Mouse (Mus musculus): ENCODE results near the gene Gm3250.

DNA sequence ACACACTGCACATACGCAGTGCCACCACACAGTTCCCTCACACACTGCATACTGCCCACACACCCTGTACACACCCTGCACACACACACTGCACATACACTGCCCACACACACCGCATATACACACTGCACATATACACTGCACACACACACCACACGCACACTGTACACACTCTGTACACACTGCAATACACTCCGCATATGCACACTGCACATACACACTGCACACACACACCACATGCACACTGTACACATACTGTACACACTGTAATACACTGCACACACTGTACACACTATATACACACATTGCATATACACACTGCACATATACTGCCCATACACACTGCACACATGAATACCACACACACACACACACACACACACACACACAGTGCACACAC lies 36.2 kb upstream of the Gm3250 start:
- TF ChIP-seq MYOD1 (IDR thresholded peaks at IDR 0.05; ENCODE audit: control insufficient read depth in 1 of 3, insufficient read length in 2 of 3, low read depth in 2 of 3), result no peak
- TF ChIP-seq E2F4 (IDR thresholded peaks at IDR 0.05; ENCODE audit: insufficient read depth), result no peak
- no peak for TF ChIP-seq POLR2A (IDR thresholded peaks at IDR 0.05; ENCODE audit: insufficient read length, low read depth)
- TF ChIP-seq TCF12 (IDR thresholded peaks at IDR 0.05; ENCODE audit: insufficient read depth, poor library complexity, severe bottlenecking), result no peak
- no peak for TF ChIP-seq MYOG (IDR thresholded peaks at IDR 0.05; ENCODE audit: control insufficient read depth in 1 of 3, insufficient read depth in 1 of 3, insufficient read length in 2 of 3, low read depth in 2 of 3)
- no peak for TF ChIP-seq CEBPB (IDR thresholded peaks at IDR 0.05; ENCODE audit: insufficient read depth, poor library complexity, severe bottlenecking)
- TF ChIP-seq POLR2AphosphoS2 (IDR thresholded peaks at IDR 0.05; ENCODE audit: insufficient read length, low read depth), result no peak
- no peak for TF ChIP-seq USF1 (IDR thresholded peaks at IDR 0.05; ENCODE audit: low read depth)
- no peak for TF ChIP-seq MAX (IDR thresholded peaks at IDR 0.05; ENCODE audit: low read depth)
- no peak for TF ChIP-seq REST (IDR thresholded peaks at IDR 0.05; ENCODE audit: insufficient read depth, insufficient read length)

Data from myocyte (in vitro differentiated cells).